Mouse (Mus musculus) stomach, postnatal 0 days (tissue): Measurements from ENCODE around the gene Nt5c1a.

Experiments used
- CTCF ChIP-seq: IDR thresholded peaks from 2 replicates; pipeline ENCODE4 v1.5.1; 2016; ENCODE audit warnings: antibody characterized with exemption, low read depth, mild to moderate bottlenecking, moderate library complexity
- EP300 ChIP-seq: optimal IDR thresholded peaks from 2 replicates; pipeline ENCODE3; 2016; ENCODE audit warnings: antibody characterized with exemption

- TF ChIP-seq EP300 (no peak), CTCF (no peak)
Observed at GRCm38 (mm10) chr4:123155840-123156239, 45.5 kb upstream of the Nt5c1a start.
